Mouse (Mus musculus) lung, postnatal 36 days (tissue): ENCODE measurements at regions not wholly inside any gene's neighbourhood (a gene's known extent, or its start where the extent isn't known, plus 50 kb on each side); places are given as distances from the start of the nearest gene placed in this dataset.

Experiments used
- DNase-seq: peaks from one replicate; pipeline ENCODE4 v3.0.0; 2022; ENCODE audit warnings: mixed read lengths

DNA sequence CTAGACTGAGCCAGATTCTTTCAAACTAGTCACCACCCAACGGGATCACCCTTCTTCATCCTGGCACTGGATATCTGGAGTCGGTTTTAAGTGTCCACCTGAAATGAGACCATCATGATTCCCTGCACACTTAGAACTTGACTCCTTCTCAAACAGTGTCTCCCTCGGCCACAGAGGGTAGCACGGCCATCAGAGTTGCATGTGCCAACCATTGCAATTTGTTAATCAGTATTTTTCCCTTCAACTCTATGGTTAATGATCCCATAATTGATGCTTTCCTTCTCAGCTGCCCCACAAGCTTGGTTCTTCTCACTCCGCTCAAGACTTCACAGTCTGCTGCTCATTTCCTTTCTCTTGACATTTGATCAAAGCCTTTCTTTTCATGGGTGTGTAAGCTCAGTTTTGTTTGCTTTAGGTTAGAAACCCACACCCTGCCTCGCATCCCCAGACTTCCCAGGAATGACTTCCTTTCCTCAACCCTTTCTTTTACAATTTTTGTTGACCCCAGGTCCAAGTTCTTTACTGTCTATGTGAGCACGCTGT, 253.0 kb upstream of the Fam19a5 start:
- no peak for DNase-seq

DNA sequence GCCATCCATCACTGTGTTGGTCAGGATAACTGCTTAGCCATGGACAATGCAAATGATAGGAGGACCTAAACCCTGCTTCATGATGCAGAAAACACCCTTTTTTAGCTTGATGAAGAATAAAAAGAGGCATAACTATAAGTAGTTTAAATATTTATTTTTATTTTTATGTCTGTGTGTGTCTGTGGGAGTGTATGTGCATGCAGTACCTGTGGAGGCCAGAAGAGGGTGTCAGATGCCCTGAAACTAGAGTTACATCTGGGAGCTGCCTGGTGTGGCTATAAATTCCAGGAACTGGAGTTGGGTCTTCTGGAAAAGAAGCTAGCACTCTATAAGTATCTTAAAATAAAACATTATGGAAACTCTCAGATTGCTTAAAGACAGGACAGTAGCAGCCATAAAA, 224.2 kb upstream of the Fam19a5 start:
- no peak for DNase-seq

GRCm38 (mm10) chr15:87321067-87321985, 222.8 kb upstream of the Fam19a5 start:
- no peak for DNase-seq

- no peak for DNase-seq
Observed at GRCm38 (mm10) chr15:87325389-87325788, 218.7 kb upstream of the Fam19a5 start.

DNA sequence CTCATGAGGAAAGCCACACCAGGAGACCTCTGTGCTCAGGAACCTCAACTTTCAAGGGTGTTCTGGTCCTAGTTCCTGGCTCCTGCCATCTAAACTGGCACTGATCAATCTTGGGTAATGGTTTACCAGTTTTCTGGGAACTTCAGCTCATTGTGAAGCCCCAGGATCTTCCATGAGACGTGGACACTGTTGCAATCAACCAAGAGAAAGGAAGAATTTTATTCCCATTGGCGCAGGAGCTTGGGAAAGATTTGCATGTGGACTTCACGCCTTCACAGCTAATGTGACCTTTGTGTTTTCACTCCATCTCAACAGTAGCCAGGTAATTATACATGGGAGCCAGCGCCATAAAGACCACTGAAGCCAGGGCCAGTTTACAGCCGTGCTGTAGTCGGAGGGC, 217.8 kb upstream of the Fam19a5 start:
- no peak for DNase-seq

- no peak for DNase-seq
Observed at GRCm38 (mm10) chr15:87332441-87332840, 211.7 kb upstream of the Fam19a5 start.

DNA sequence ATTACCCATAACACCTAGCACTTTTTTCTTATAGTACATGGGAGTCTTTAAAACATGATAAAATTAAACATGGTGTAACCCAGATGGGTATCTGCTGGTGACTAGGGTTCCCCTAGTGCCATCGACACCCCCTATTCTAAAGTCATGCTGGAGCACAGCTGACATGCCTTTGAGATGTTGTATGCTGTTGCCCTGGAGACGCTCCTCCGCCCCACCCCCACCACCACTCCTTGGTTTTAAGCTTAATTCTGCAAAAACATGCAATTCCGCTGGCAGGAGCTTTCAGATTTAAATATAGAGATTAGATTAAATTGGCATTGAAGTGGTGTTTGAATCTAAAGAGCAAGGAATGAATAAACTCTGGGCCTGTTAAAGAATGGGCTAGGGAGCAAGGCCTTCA, 210.6 kb upstream of the Fam19a5 start:
- DNase-seq: no peak

DNA sequence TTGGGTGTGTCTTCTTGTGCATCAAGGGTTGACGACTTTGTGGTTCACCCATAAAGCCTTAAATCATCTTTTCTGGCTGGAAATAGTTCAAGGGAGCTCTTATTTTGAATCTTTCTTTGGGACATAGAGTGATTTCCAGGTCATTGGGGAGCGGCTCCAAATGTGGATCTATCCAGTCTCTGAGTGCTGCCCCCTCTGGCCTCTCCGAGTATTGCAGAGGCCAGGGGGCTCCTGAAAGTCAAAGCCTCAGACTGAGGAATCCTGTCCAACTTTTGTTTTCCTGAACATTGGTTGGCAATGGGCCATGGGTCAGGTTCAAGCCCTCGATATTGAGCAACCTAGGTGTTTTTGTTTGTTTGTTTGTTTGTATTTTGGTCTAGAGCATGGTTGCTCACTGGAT, 209.7 kb upstream of the Fam19a5 start:
- DNase-seq: no peak

DNA sequence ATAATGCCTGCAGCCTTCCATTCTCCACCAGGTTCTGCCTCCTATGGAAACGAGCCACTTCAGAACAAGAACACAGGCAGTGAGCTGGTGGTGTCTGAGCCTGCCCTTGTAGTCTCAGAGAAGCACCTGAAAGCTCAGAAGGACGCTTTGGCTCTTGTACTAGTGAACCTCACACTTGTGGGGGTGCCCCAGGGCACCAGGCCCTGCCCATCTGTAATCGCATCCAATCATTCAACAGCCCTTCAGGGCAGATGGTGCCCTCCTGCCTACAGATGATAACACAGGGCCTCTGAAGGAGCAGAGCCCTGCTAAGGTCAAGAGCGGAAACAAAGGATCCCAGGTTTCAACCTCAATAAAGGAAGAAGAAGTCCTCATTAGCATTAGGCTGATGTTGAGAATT, 208.8 kb upstream of the Fam19a5 start:
- DNase-seq: no peak

GRCm38 (mm10) chr15:87335737-87336136, 208.4 kb upstream of the Fam19a5 start:
- DNase-seq: no peak

GRCm38 (mm10) chr15:87339904-87340303, 204.2 kb upstream of the Fam19a5 start:
- peak; percentile 67 for DNase-seq

DNA sequence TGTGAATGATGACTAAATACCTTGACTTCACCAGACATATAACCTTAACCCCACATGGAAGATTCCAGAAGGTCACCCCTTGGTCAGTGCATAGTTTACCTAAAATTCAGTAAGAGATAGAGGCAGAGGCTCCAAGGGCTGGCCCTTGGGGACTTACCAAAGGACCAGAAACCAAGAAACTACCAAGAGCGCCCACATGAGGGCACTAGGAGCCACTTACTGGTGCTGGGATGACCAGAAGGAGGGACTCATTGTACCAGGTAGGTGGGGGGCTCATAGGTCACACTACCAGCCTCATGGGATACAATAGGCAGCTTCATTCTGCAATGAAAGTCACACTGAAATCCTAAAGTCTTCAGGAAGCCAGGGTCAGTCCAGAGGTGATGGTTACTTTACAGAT, 201.4 kb upstream of the Fam19a5 start:
- DNase-seq: no peak

- DNase-seq: no peak
Observed at GRCm38 (mm10) chr15:87345826-87346225, 198.3 kb upstream of the Fam19a5 start.

GRCm38 (mm10) chr15:87349533-87350247, 194.4 kb upstream of the Fam19a5 start:
- no peak for DNase-seq

DNA sequence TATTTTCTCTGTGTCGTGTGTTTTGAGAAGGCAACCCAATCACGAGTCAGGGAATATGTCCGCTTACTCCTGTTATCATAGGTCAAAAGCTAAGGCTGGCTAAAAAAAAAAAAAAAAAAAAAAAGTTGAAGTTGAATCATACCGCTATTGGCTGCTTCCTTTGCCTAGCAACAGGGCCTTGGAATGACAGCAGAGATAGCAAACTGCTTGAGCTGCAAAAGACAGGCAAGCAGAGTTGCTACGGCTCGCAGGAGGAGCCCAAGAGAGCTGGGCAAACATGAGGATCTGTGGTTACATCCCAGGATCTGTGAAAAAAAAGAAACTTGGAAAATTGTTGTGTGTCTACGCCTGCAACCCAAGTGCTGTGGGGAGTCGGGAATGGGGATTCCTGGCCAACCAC, 191.3 kb upstream of the Fam19a5 start:
- peak; percentile 39 for DNase-seq

GRCm38 (mm10) chr15:87353886-87354285, 190.2 kb upstream of the Fam19a5 start:
- DNase-seq: peak; percentile 82

- no peak for DNase-seq
Observed at GRCm38 (mm10) chr15:87360457-87360856, 183.6 kb upstream of the Fam19a5 start.

GRCm38 (mm10) chr15:87365712-87366361, 178.3 kb upstream of the Fam19a5 start:
- peak; percentile 6 for DNase-seq

DNA sequence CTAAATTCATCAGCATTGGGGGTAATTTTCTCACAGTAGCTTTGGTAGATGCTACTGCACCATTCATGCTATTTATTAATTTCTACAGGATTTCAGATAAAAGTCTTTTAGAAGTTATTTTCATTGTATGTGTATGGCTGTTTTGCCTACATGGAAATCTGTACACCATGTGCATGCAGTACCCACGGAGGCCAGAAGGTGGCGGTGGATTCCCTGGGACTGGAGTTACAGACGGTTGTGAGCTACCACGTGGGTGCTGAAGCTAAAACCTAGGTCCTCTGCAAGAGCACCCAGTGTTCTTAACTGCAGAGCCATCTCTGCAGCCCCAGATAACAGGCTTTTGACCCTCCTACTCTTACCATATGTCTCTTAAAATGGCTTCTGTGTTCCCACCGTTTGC, 176.7 kb upstream of the Fam19a5 start:
- peak; percentile 9 for DNase-seq

GRCm38 (mm10) chr15:87369381-87369780, 174.7 kb upstream of the Fam19a5 start:
- DNase-seq: no peak

- no peak for DNase-seq
Observed at GRCm38 (mm10) chr15:87369836-87370235, 174.3 kb upstream of the Fam19a5 start.

- DNase-seq: peak; percentile 60
Observed at GRCm38 (mm10) chr15:87370761-87371160, 173.3 kb upstream of the Fam19a5 start.

GRCm38 (mm10) chr15:87374670-87375069, 169.4 kb upstream of the Fam19a5 start:
- DNase-seq: no peak
